Mouse (Mus musculus): ENCODE measurements around the gene Osbpl10.

DNA sequence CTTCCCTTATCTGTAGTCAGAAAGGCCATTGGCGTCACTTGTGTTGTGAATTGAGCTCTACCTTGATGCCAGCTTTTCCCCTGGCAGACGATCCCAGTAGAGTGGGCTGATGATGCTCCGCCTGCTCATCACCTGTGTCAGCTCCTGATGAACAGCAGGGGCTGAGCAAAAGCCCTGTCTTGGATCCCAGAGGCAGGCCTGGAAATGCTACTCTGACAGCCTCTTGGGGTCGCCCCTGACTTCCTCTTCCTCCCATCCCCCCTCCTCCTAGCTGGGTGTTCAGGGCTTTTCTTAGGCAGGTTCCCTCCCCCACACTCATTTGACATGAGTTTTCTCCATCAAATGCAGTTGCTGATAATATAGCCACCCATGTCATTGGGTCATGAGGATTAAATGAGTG lies 250.8 kb downstream of the Osbpl10 start:
- no peak for TF ChIP-seq POLR2A (IDR thresholded peaks at IDR 0.05; ENCODE audit: borderline replicate concordance, control insufficient read depth, low read depth, low read length)
- TF ChIP-seq CTCF (IDR thresholded peaks at IDR 0.05; ENCODE audit: control insufficient read depth, insufficient read depth, low read length): no peak

Data from bone marrow, adult 2 months (tissue).